Mouse (Mus musculus) CD4-positive naive resting alpha-beta T cell, adult 57 days (primary cell): ENCODE results near the gene Tlr4. TPM values are rescaled to one million over a fixed set of nuclear protein-coding genes. Genes with fewer than 3 reads are reported as not detected.

Experiments
- total RNA-seq: library from RNA; stranded (reverse); gene quantifications from one replicate; pipeline ENCODE4 v1.2.4, GENCODE M21; 2023

The Tlr4 gene
- 1.7 TPM for total RNA-seq

DNA sequence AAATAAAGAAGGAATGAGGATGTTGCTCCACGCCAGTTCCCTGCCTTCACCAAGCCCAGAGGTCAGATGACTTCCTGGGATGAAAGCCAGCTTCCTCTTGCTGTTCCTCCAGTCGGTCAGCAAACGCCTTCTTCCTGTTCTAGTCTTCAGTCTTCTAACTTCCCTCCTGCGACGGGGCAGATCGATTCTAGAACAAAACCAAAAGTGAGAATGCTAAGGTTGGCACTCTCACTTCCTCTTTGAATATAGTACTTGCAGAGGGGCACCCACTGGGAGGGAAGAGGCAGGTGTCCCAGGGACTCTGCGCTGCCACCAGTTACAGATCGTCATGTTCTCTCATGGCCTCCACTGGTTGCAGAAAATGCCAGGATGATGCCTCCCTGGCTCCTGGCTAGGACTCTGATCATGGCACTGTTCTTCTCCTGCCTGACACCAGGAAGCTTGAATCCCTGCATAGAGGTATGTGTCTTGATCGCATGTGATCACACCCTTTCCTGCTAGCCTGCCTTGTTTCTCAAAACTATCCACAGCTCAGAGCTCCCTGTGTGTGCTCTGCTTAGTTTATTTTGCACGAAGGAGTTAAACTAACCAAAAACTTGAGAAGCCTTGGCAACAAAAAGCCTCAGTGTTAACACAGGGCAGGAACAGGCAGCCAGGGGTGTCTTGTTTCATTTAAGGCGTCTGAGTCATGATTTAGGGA lies at the start of gene Tlr4:
Gene Tlr4, plus strand, starts transcription at position 122 of the 700 bp plus-strand sequence.

